Comparison of ENCODE assay signal across 26 mouse cellular contexts in the genomic region with DNA sequence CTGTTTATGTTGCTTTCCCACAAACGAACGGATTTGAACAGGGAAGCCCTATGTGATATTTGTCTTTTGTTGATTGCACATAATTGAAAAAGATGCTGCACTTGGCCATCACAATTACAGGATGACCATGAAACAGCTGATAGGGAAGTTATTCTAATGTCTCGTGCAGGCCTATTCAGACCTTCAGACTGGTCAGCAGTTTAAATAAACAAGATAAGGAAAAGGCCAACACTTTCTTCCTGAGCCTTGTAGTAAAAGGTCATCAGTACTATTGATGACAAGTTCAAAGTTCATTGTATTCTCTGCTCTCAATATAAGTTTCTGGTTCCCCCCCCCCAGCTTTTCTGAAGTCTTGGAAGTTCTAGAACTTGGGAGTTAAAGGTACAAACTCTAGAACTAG. TPM values are rescaled to one million over a fixed set of nuclear protein-coding genes. Genes with fewer than 3 reads are reported as not detected.
DNase-seq lines count a peak whose midpoint lies in the region; ATAC-seq and TF ChIP-seq lines count a peak whose summit lies in the region.
"Had no signal": no experiment of that assay in that cellular context is flagged by ENCODE, and none has a peak within 500 bp of the region (broad histone marks: within the 10 kb centered on the region; RNA-seq: fewer than 3 reads in every experiment).

No protein-coding gene starts in this region.

- no peaks in the 10 kb centered on the region for H3K36me3 ChIP-seq in lung, postnatal 0 days (ENCODE audit: insufficient read depth, low read length)
- H3K36me3 ChIP-seq: embryonic facial prominence, embryonic 10.5 days; embryonic facial prominence, embryonic 12.5 days; G1E had no signal

- ATAC-seq in lung, postnatal 0 days = no peak
- ATAC-seq: activated CD4-positive, CD25-positive, alpha-beta regulatory T cell, adult 4 months; CD4-positive, CD25-positive, alpha-beta regulatory T cell, adult 4 months; forebrain, embryonic 13.5 days; Patski had no signal

- H3K27me3 ChIP-seq in lung, postnatal 0 days (replicated peaks; ENCODE audit: insufficient read depth, low read length) = no peaks in the 10 kb centered on the region
- H3K27me3 ChIP-seq: CH12.LX; embryonic facial prominence, embryonic 12.5 days; forebrain, embryonic 13.5 days had no signal

- no peak overlapping the region for H3K4me3 ChIP-seq in lung, postnatal 0 days (ENCODE audit: low read depth, low read length)
- H3K4me3 ChIP-seq: embryonic facial prominence, embryonic 10.5 days; embryonic facial prominence, embryonic 12.5 days; forebrain, embryonic 13.5 days had no signal

- no peaks in the 10 kb centered on the region for H3K4me1 ChIP-seq in lung, postnatal 0 days (ENCODE audit: insufficient read depth, low read depth, low read length)
- H3K4me1 ChIP-seq: embryonic facial prominence, embryonic 10.5 days; embryonic facial prominence, embryonic 12.5 days; forebrain, embryonic 13.5 days had no signal

- 50% methylated on average over 3 of the region's 3 CpGs for WGBS in lung, postnatal 0 days

- H3K9ac ChIP-seq in lung, postnatal 0 days (replicated peaks; ENCODE audit: low read depth) = no peak overlapping the region
- H3K9ac ChIP-seq: embryonic facial prominence, embryonic 12.5 days; forebrain, embryonic 13.5 days had no signal

- H3K27ac ChIP-seq in lung, postnatal 0 days (ENCODE audit: low read length) = no peak overlapping the region
- H3K27ac ChIP-seq: embryonic facial prominence, embryonic 10.5 days; embryonic facial prominence, embryonic 12.5 days; forebrain, embryonic 13.5 days had no signal

- no peaks in the 10 kb centered on the region for H3K9me3 ChIP-seq in lung, postnatal 0 days (ENCODE audit: low read length)
- H3K9me3 ChIP-seq: embryonic facial prominence, embryonic 10.5 days; embryonic facial prominence, embryonic 12.5 days; forebrain, embryonic 13.5 days; G1E had no signal

- no peak overlapping the region for H3K4me2 ChIP-seq in lung, postnatal 0 days (replicated peaks; ENCODE audit: low read depth, low read length)
- H3K4me2 ChIP-seq: embryonic facial prominence, embryonic 12.5 days; forebrain, embryonic 13.5 days had no signal

- 0 out of 2 replicates have a peak, but pooled peaks have one; percentile 20 for TF ChIP-seq EP300 in lung, postnatal 0 days (IDR thresholded peaks at IDR 0.05)

- no peak for TF ChIP-seq CTCF in lung, postnatal 0 days (IDR thresholded peaks at IDR 0.05)

- intact Hi-C loops in heart, postnatal 36 days (cut with DNase I) = no loop called here

- peak; percentile 4 for DNase-seq in heart, adult 11 months
- no peak for DNase-seq in heart, postnatal 36 days
- no peak for DNase-seq in lung, postnatal 0 days (ENCODE audit: low spot score)
- no peak for DNase-seq in lung, postnatal 14 days
- DNase-seq in lung, postnatal 36 days = peak; percentile 26
- no peak for DNase-seq in lung, postnatal 4 days
- no peak for DNase-seq in spleen, postnatal 14 days (ENCODE audit: low spot score in 2 of 2)
- DNase-seq: adrenal gland, adult 8-10 months; adrenal gland, postnatal 14 days; adrenal gland, postnatal 36 days; B cell, adult 2 months; cerebellum, adult 11-12 months; cerebellum, adult 2 months; cerebellum, adult 9-10 months; cerebellum, postnatal 10 days; cerebellum, postnatal 25 days had no signal

RNA-seq across cellular contexts. Expression of gene Lap3, which starts 10.6 kb away (rescaled TPM):
- 100 to 1,000 TPM in 1 of 2 experiments, 10 to 100 TPM in 1; 95.5 to 116 TPM for total RNA-seq in heart, postnatal 36 days (2021)
- polyA plus RNA-seq in lung, postnatal 0 days (2015; fragmentation: Nextera tagmentation; extraction: Ambion mirVana) = 48.7 and 60.8 TPM in 2 replicates

RNA-seq across cellular contexts. Expression of gene Clrn2, which starts 29.1 kb away (rescaled TPM):
- total RNA-seq in heart, postnatal 36 days (2021) = not detected
- polyA plus RNA-seq in lung, postnatal 0 days (2015; fragmentation: Nextera tagmentation; extraction: Ambion mirVana) = not detected in 2 replicates
- total RNA-seq: adrenal gland, adult 18-20 months; adrenal gland, adult 8-10 months; adrenal gland, postnatal 14 days; adrenal gland, postnatal 36 days; CH12.LX had no signal
- polyA plus RNA-seq: activated CD4-positive, CD25-positive, alpha-beta regulatory T cell, adult 4 months; CD4-positive, CD25-positive, alpha-beta regulatory T cell, adult 4 months; cerebellum, adult 2 months; embryonic facial prominence, embryonic 10.5 days; embryonic facial prominence, embryonic 12.5 days; forebrain, embryonic 11.5 days; forebrain, embryonic 13.5 days; G1E; Patski had no signal

RNA-seq across cellular contexts. Expression of gene Qdpr, which starts 32.6 kb away (rescaled TPM):
- 10 to 100 TPM; 80.7 to 82.9 TPM for total RNA-seq in heart, postnatal 36 days (2021)
- polyA plus RNA-seq in lung, postnatal 0 days (2015; fragmentation: Nextera tagmentation; extraction: Ambion mirVana) = 83.5 and 85.3 TPM in 2 replicates

RNA-seq across cellular contexts. Expression of gene Med28, which starts 37.4 kb away (rescaled TPM):
- 10 to 100 TPM; 55.0 TPM for total RNA-seq in heart, postnatal 36 days (2021)
- polyA plus RNA-seq in lung, postnatal 0 days (2015; fragmentation: Nextera tagmentation; extraction: Ambion mirVana) = 182 and 185 TPM in 2 replicates

Comparison
In these comparisons a context has a peak if more than half of its experiments do, and no peak if none do; other contexts are left out.
1. DNase-seq: peak in heart, adult 11 months (single experiment) and lung, postnatal 36 days (single experiment); none in heart, postnatal 36 days (0 of 2), lung, postnatal 0 days (single experiment), lung, postnatal 14 days (single experiment), lung, postnatal 4 days (0 of 2) and spleen, postnatal 14 days (0 of 2).